Mouse (Mus musculus): ENCODE measurements at regions not wholly inside any gene's neighbourhood (a gene's known extent, or its start where the extent isn't known, plus 50 kb on each side); places are given as distances from the start of the nearest gene placed in this dataset.

GRCm38 (mm10) chr10:16742246-16742645, 980.8 kb upstream of the Cited2 start:
- no peak for DNase-seq (ENCODE audit: low spot score)

GRCm38 (mm10) chr10:16751546-16751945, 971.5 kb upstream of the Cited2 start:
- no peak for DNase-seq (ENCODE audit: low spot score)

- no peak for DNase-seq (ENCODE audit: low spot score)
These were observed 933.3 kb upstream of the Cited2 start for GRCm38 (mm10) chr10:16789641-16790243.

GRCm38 (mm10) chr10:16803978-16804377, 919.0 kb upstream of the Cited2 start:
- DNase-seq (ENCODE audit: low spot score), result no peak

GRCm38 (mm10) chr10:16810716-16811115, 912.3 kb upstream of the Cited2 start:
- no peak for DNase-seq (ENCODE audit: low spot score)

GRCm38 (mm10) chr10:16814013-16814412, 909.0 kb upstream of the Cited2 start:
- DNase-seq (ENCODE audit: low spot score), result no peak

GRCm38 (mm10) chr10:16861534-16861933, 861.5 kb upstream of the Cited2 start:
- no peak for DNase-seq (ENCODE audit: low spot score)

GRCm38 (mm10) chr10:16866914-16867313, 856.1 kb upstream of the Cited2 start:
- DNase-seq (ENCODE audit: low spot score), result no peak

GRCm38 (mm10) chr10:16874131-16874530, 848.9 kb upstream of the Cited2 start:
- no peak for DNase-seq (ENCODE audit: low spot score)

- DNase-seq (ENCODE audit: low spot score), result no peak
These were observed 844.8 kb upstream of the Cited2 start for GRCm38 (mm10) chr10:16878197-16878596.

- no peak for DNase-seq (ENCODE audit: low spot score)
These were observed 829.7 kb upstream of the Cited2 start for GRCm38 (mm10) chr10:16893316-16893715.

- DNase-seq (ENCODE audit: low spot score), result no peak
These were observed 827.7 kb upstream of the Cited2 start for GRCm38 (mm10) chr10:16895332-16895731.

GRCm38 (mm10) chr10:16922888-16923287, 800.1 kb upstream of the Cited2 start:
- DNase-seq (ENCODE audit: low spot score), result no peak

GRCm38 (mm10) chr10:16923851-16924250, 799.2 kb upstream of the Cited2 start:
- DNase-seq (ENCODE audit: low spot score), result no peak

GRCm38 (mm10) chr10:16937705-16938104, 785.3 kb upstream of the Cited2 start:
- DNase-seq (ENCODE audit: low spot score), result no peak

GRCm38 (mm10) chr10:16951636-16952035, 771.4 kb upstream of the Cited2 start:
- no peak for DNase-seq (ENCODE audit: low spot score)

- DNase-seq (ENCODE audit: low spot score), result no peak
These were observed 762.0 kb upstream of the Cited2 start for GRCm38 (mm10) chr10:16960971-16961370.

GRCm38 (mm10) chr10:16962463-16962862, 760.6 kb upstream of the Cited2 start:
- no peak for DNase-seq (ENCODE audit: low spot score)

- DNase-seq (ENCODE audit: low spot score), result no peak
These were observed 744.2 kb upstream of the Cited2 start for GRCm38 (mm10) chr10:16978770-16979169.

- no peak for DNase-seq (ENCODE audit: low spot score)
These were observed 732.8 kb upstream of the Cited2 start for GRCm38 (mm10) chr10:16990227-16990626.

GRCm38 (mm10) chr10:16993789-16994188, 729.2 kb upstream of the Cited2 start:
- no peak for DNase-seq (ENCODE audit: low spot score)

GRCm38 (mm10) chr10:16994526-16994925, 728.5 kb upstream of the Cited2 start:
- no peak for DNase-seq (ENCODE audit: low spot score)

GRCm38 (mm10) chr10:16995010-16995409, 728.0 kb upstream of the Cited2 start:
- no peak for DNase-seq (ENCODE audit: low spot score)

- DNase-seq (ENCODE audit: low spot score), result peak; percentile 51
These were observed 726.1 kb upstream of the Cited2 start for GRCm38 (mm10) chr10:16996820-16997466.

All from layer of hippocampus, adult 9-10 months (tissue).